Mouse (Mus musculus): ENCODE measurements around the gene Spop. TPM values are rescaled to one million over a fixed set of nuclear protein-coding genes. Genes with fewer than 3 reads are reported as not detected.

Gene Spop
- polyA plus RNA-seq, 1 experiment from 2014 or later: 146 TPM

DNA sequence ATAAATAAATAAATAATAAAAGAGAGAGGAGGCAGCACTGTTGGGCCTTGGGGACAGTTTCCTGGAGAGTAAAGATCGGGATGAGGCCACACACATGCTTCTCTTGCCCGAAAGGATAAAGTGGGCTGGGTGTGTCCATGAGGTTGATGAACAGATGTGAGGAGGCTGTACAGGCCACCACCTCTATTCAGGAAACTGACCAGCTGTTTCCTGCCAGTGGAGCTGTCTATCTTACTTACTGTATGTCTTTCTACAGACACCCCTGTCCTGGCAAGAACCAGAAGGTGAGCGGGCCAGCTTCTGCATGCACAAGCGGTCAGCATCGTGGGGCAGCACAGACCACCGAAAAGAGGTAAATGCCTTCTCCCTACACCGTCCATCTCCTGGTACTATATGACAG is 42.7 kb upstream of the Spop start:
- no peak overlapping the region for H3K9ac ChIP-seq (ENCODE audit: low read depth, low read length)
- ATAC-seq (ENCODE audit: low FRiP score) (no peak), DNase-seq (ENCODE audit: low spot score) (no peak)
- no peaks in the 10 kb centered on the region for H3K36me3 ChIP-seq (ENCODE audit: control insufficient read depth, insufficient read depth, low read length)
- H3K4me3 ChIP-seq (ENCODE audit: low read depth, low read length): no peak overlapping the region
- no peaks in the 10 kb centered on the region for H3K4me1 ChIP-seq (replicated peaks; ENCODE audit: control insufficient read depth, insufficient read depth, low read length)
- H3K27me3 ChIP-seq (ENCODE audit: control insufficient read depth, insufficient read depth, low read length): no peaks in the 10 kb centered on the region
- H3K4me2 ChIP-seq (replicated peaks; ENCODE audit: low read depth, low read length): no peak overlapping the region
- WGBS: 89% methylated on average over 7 of the region's 7 CpGs
- H3K27ac ChIP-seq (ENCODE audit: low read depth, low read length): no peak overlapping the region
- no peaks in the 10 kb centered on the region for H3K9me3 ChIP-seq (ENCODE audit: control insufficient read depth, low read length)

DNA sequence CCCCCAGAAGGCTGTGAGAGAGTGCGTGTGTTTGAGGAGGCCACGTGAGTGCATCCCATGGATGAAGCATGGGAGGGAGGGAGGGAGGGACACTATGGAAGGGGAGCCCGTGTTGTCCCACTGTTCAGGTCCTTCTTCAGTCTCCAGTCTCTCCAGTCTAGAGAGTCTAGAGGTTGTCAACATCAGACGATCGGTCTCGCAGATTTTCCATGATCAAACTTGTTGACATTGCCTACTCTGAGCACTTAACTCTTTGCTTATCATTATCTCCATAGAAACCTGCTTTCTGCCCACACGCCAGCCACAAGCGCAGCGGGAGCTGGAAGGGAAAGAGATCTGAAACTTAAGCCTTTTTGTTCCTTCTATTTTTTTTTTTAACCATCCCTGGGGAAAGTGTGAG is 35.0 kb upstream of the Spop start:
- no peak overlapping the region for H3K27ac ChIP-seq (ENCODE audit: low read depth, low read length)
- H3K9ac ChIP-seq (ENCODE audit: low read depth, low read length): no peak overlapping the region
- H3K36me3 ChIP-seq (ENCODE audit: control insufficient read depth, insufficient read depth, low read length): no peaks in the 10 kb centered on the region

DNA sequence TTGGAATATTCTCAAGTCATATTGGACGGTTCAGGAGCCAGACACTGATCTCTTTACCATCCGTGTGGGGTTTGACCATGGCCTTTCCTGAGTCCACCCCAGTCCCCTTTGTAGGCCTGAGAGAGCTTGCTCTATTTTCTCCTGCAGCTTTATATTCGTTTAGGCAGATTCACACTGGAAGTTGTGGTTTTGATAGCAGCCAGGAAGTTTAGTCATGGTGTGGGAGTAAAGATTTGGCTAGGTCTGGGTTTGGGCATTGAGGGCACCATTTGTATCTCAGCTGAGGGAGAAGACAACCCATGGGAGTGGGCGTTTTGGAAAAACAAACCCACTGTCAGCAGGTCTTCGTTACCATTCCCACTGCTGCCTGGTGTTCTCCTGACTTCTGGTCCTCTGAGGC is 34.3 kb upstream of the Spop start:
- Histone ChIP-seq H3K4me1 (replicated peaks; ENCODE audit: control insufficient read depth, insufficient read depth, low read length) (no peaks in the 10 kb centered on the region), H3K9me3 (ENCODE audit: control insufficient read depth, low read length) (no peaks in the 10 kb centered on the region), H3K4me3 (ENCODE audit: low read depth, low read length) (no peak overlapping the region), H3K27ac (ENCODE audit: low read depth, low read length) (no peak overlapping the region), H3K9ac (ENCODE audit: low read depth, low read length) (no peak overlapping the region), H3K27me3 (ENCODE audit: control insufficient read depth, insufficient read depth, low read length) (no peaks in the 10 kb centered on the region), H3K4me2 (replicated peaks; ENCODE audit: low read depth, low read length) (no peak overlapping the region), H3K36me3 (ENCODE audit: control insufficient read depth, insufficient read depth, low read length) (no peaks in the 10 kb centered on the region)
- WGBS: 81% methylated on average over 5 of the region's 5 CpGs
- no peak for ATAC-seq (ENCODE audit: low FRiP score)
- DNase-seq (ENCODE audit: low spot score): no peak

More for the DNA sequence above, 35.0 kb upstream of the Spop start:
- 80% methylated on average over 9 of the region's 9 CpGs for WGBS
- Histone ChIP-seq H3K27me3 (ENCODE audit: control insufficient read depth, insufficient read depth, low read length) (no peaks in the 10 kb centered on the region), H3K4me1 (replicated peaks; ENCODE audit: control insufficient read depth, insufficient read depth, low read length) (no peaks in the 10 kb centered on the region), H3K4me2 (replicated peaks; ENCODE audit: low read depth, low read length) (no peak overlapping the region), H3K9me3 (ENCODE audit: control insufficient read depth, low read length) (no peaks in the 10 kb centered on the region), H3K4me3 (ENCODE audit: low read depth, low read length) (no peak overlapping the region)
- DNase-seq (ENCODE audit: low spot score) (no peak), ATAC-seq (ENCODE audit: low FRiP score) (no peak)

DNA sequence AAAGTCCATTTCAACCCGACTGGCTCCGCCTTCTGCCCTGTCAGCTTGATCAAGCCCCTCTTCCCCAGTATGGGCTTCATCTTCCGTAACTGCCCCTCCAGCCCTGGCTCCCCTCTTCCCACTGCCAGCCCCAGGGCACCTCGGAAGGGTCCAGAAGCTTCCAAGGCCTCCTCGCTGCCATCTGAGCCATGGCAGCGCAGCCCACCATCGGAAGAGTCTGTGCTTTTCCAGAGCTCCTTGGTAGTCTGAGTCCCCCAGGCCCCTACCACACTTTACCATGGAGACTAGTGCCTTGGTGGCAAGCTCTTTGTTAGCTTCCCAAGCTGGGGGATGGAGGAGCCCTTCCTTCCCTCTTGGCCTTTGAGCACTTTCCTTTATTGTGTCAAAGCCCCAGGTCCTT is 33.2 kb upstream of the Spop start:
- Histone ChIP-seq H3K9ac (ENCODE audit: low read depth, low read length) (no peak overlapping the region), H3K27me3 (ENCODE audit: control insufficient read depth, insufficient read depth, low read length) (no peaks in the 10 kb centered on the region), H3K4me1 (replicated peaks; ENCODE audit: control insufficient read depth, insufficient read depth, low read length) (no peaks in the 10 kb centered on the region), H3K36me3 (ENCODE audit: control insufficient read depth, insufficient read depth, low read length) (no peaks in the 10 kb centered on the region), H3K9me3 (ENCODE audit: control insufficient read depth, low read length) (no peaks in the 10 kb centered on the region), H3K27ac (ENCODE audit: low read depth, low read length) (no peak overlapping the region), H3K4me3 (ENCODE audit: low read depth, low read length) (no peak overlapping the region), H3K4me2 (replicated peaks; ENCODE audit: low read depth, low read length) (no peak overlapping the region)
- WGBS: 93% methylated on average over 7 of the region's 7 CpGs
- ATAC-seq (ENCODE audit: low FRiP score) (no peak), DNase-seq (ENCODE audit: low spot score) (no peak)

DNA sequence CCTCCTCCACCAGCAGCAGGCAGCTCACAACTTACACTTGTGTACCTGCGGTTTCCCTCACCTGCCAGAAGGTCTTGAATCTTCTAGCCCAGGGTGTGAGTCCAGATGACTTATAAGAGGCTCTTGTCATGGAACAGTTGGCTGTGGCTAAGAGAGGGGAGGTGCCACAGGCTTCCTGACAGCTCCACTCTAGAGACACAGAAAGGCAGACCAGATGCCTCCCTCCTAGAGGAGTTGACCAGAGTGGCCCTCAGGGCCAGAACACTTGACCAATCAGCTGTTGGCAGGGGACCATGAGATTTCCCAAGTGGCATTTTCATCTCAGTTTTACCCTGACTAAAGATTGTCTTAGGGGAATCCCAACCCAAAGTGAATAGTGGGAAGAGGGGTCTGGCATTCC is 32.7 kb upstream of the Spop start:
- Histone ChIP-seq H3K4me1 (replicated peaks; ENCODE audit: control insufficient read depth, insufficient read depth, low read length) (no peaks in the 10 kb centered on the region), H3K27ac (ENCODE audit: low read depth, low read length) (no peak overlapping the region), H3K4me3 (ENCODE audit: low read depth, low read length) (no peak overlapping the region), H3K36me3 (ENCODE audit: control insufficient read depth, insufficient read depth, low read length) (no peaks in the 10 kb centered on the region), H3K4me2 (replicated peaks; ENCODE audit: low read depth, low read length) (no peak overlapping the region), H3K27me3 (ENCODE audit: control insufficient read depth, insufficient read depth, low read length) (no peaks in the 10 kb centered on the region), H3K9ac (ENCODE audit: low read depth, low read length) (no peak overlapping the region), H3K9me3 (ENCODE audit: control insufficient read depth, low read length) (no peaks in the 10 kb centered on the region)
- ATAC-seq (ENCODE audit: low FRiP score) (no peak), DNase-seq (ENCODE audit: low spot score) (no peak)
- 86% methylated on average over 1 of the region's 1 CpGs for WGBS

DNA sequence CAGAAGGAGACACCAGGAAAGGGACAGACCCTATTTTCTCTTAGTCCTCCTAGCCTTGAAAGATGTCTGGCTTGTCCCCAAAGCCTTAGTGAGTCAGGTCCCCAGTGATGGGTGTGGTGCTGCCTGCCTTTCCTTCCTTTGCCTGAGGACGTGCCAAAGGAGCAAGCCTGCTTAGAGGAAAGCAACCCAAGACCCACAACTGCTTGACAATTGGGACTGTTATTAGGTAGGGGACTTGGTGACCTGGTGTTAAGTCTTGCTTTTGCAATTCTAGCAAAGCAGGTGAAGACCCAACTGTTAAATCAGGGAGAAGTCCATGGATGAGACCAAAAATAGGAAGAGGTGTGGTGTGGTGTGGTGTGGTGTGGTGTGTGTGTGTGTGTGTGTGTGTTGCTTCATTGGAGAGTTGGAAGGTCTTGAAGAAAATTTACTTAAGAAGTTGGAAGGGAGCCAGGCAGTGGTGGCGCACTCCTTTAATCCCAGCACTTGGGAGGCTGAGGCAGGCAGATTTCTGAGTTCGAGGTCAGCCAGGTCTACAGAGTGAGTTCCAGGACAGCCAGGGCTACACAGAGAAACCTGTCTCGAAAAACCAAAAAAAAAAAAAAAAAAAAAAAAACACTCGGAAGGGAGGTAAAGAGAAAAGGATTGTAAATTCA is 30.4 kb upstream of the Spop start:
- Histone ChIP-seq H3K9ac (ENCODE audit: low read depth, low read length) (no peak overlapping the region), H3K9me3 (ENCODE audit: control insufficient read depth, low read length) (no peaks in the 10 kb centered on the region), H3K4me3 (ENCODE audit: low read depth, low read length) (no peak overlapping the region), H3K27ac (ENCODE audit: low read depth, low read length) (no peak overlapping the region), H3K4me2 (replicated peaks; ENCODE audit: low read depth, low read length) (no peak overlapping the region), H3K36me3 (ENCODE audit: control insufficient read depth, insufficient read depth, low read length) (peaks cover 6% of the 10 kb centered on the region; the same call in 1 of the 2 replicates), H3K27me3 (ENCODE audit: control insufficient read depth, insufficient read depth, low read length) (no peaks in the 10 kb centered on the region), H3K4me1 (replicated peaks; ENCODE audit: control insufficient read depth, insufficient read depth, low read length) (no peaks in the 10 kb centered on the region)
- ATAC-seq (ENCODE audit: low FRiP score) (no peak), DNase-seq (ENCODE audit: low spot score) (no peak)
- 86% methylated on average over 5 of the region's 5 CpGs for WGBS

DNA sequence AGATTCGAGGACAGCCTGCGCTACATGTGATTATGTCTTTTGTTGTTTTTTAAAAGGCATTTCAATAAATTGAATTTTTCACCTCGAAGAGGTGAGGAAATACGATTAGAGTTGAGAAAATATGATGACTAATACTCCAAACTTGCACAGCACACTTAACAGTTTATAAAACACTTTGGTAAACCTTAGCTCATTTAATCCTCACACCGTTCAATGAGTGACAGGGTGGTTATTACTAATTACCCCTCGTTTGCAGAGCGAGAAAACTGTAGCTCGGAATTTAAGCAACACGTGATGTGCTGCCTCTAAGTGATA is 29.9 kb upstream of the Spop start:
- ATAC-seq (ENCODE audit: low FRiP score): no peak
- H3K36me3 ChIP-seq (ENCODE audit: control insufficient read depth, insufficient read depth, low read length): peaks cover 8% of the 10 kb centered on the region; the same call in 1 of the 2 replicates
- H3K4me3 ChIP-seq (ENCODE audit: low read depth, low read length): peak overlapping the region; percentile 75
- H3K9ac ChIP-seq (ENCODE audit: low read depth, low read length): 0 out of 2 replicates have a peak overlapping the region, but pooled peaks have one; percentile 25
- H3K27ac ChIP-seq (ENCODE audit: low read depth, low read length): 0 out of 2 replicates have a peak overlapping the region, but pooled peaks have one; percentile 37
- H3K4me1 ChIP-seq (replicated peaks; ENCODE audit: control insufficient read depth, insufficient read depth, low read length): no peaks in the 10 kb centered on the region
- 43% methylated on average over 9 of the region's 9 CpGs for WGBS
- H3K4me2 ChIP-seq (replicated peaks; ENCODE audit: low read depth, low read length): no peak overlapping the region
- no peaks in the 10 kb centered on the region for H3K9me3 ChIP-seq (ENCODE audit: control insufficient read depth, low read length)
- H3K27me3 ChIP-seq (ENCODE audit: control insufficient read depth, insufficient read depth, low read length): no peaks in the 10 kb centered on the region
- DNase-seq (ENCODE audit: low spot score): no peak

DNA sequence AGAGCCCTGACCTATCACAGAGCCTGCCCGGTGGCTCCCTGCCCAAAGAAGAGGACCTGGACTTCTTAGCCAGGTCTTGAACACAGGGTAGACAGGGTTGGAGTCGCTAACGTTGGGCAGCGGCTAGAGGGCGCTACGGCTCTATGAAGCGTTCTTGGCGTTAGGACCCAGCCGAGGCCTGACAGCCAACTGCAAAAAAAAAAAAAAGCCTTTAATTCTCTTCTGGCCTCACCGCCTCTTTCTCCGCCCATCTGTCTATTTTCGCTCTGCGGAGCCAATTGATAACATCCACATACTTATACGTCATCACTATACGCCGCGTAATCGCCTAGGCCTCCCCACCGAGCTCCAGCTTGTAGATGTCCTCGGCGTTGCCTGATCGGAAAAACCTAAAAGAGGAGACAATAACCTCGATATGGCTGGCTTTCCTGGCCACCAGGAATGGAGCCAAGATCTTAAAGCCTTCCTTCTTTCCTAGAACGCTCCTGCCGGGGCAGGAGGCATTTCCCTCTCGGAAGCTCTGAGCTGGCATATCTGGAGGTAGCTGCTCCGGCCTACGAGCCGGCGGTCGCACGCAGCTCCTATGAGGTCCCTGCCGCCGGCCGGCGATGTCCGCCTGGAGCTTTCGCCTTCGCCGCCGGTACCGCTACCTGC is 29.4 kb upstream of the Spop start, which contains the start of gene Slc35b1:
Gene Slc35b1 (plus strand): TSS at position 374 of the 654 bp plus-strand sequence.
- H3K27ac ChIP-seq (ENCODE audit: low read depth, low read length): peak within 1 kb of the TSS; percentile 74
- under 1% methylated on average over 42 of the region's 42 CpGs for WGBS
- ATAC-seq (ENCODE audit: low FRiP score): peak; percentile 96

DNA sequence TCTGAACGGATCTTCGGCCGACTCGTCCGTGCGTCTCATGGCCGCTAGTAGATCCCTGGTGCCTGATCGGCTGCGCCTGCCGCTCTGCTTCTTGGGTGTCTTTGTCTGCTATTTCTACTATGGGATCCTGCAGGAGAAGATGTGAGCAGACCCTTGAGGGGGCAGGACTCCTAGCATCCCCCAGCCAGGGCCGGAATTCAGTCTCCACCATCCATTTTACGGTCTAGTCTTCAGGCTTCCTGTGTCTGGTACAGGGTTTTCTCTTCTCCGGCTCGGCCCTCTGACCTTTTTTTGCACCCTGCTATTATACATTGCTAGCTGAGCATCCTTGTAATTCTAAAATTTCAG is 28.9 kb upstream of the Spop start:
- H3K27me3 ChIP-seq (ENCODE audit: control insufficient read depth, insufficient read depth, low read length): no peaks in the 10 kb centered on the region
- peaks cover 13% of the 10 kb centered on the region; the same call in 1 of the 2 replicates for H3K36me3 ChIP-seq (ENCODE audit: control insufficient read depth, insufficient read depth, low read length)
- peak overlapping the region; percentile 89 for H3K9ac ChIP-seq (ENCODE audit: low read depth, low read length)
- WGBS: under 1% methylated on average over 14 of the region's 14 CpGs
- DNase-seq (ENCODE audit: low spot score) (no peak), ATAC-seq (ENCODE audit: low FRiP score) (0 out of 2 replicates have a peak, but pooled peaks have one; percentile 41)
- H3K4me1 ChIP-seq (replicated peaks; ENCODE audit: control insufficient read depth, insufficient read depth, low read length): no peaks in the 10 kb centered on the region
- peak overlapping the region; percentile 74 for H3K27ac ChIP-seq (ENCODE audit: low read depth, low read length)
- H3K9me3 ChIP-seq (ENCODE audit: control insufficient read depth, low read length): no peaks in the 10 kb centered on the region
- H3K4me2 ChIP-seq (replicated peaks; ENCODE audit: low read depth, low read length): peak overlapping the region; percentile 33
- peak overlapping the region; percentile 75 for H3K4me3 ChIP-seq (ENCODE audit: low read depth, low read length)

More for the DNA sequence above, 29.4 kb upstream of the Spop start, which contains the start of gene Slc35b1:
- Histone ChIP-seq H3K4me1 (replicated peaks; ENCODE audit: control insufficient read depth, insufficient read depth, low read length) (no peaks in the 10 kb centered on the region), H3K4me3 (ENCODE audit: low read depth, low read length) (peak within 1 kb of the TSS; percentile 75), H3K9me3 (ENCODE audit: control insufficient read depth, low read length) (no peaks in the 10 kb centered on the region), H3K4me2 (replicated peaks; ENCODE audit: low read depth, low read length) (peak within 1 kb of the TSS; percentile 33), H3K27me3 (ENCODE audit: control insufficient read depth, insufficient read depth, low read length) (no peaks in the 10 kb centered on the region), H3K36me3 (ENCODE audit: control insufficient read depth, insufficient read depth, low read length) (peaks cover 12% of the 10 kb centered on the region; the same call in 1 of the 2 replicates), H3K9ac (ENCODE audit: low read depth, low read length) (peak within 1 kb of the TSS; percentile 89)
- DNase-seq (ENCODE audit: low spot score): peak; percentile 95

Data from hindbrain, embryonic 11.5 days (tissue).